Mouse (Mus musculus) heart, adult 18-20 months (tissue): Measurements from ENCODE around the gene Gm20696. TPM values are rescaled to one million over a fixed set of nuclear protein-coding genes. Genes with fewer than 3 reads are reported as not detected.
A peak's percentile ranks its signal among the peaks of the same experiment; 100 is the strongest.

ENCODE experiments used
- DNase-seq, 2 experiments: peaks; one replicate each; pipeline ENCODE4 v3.0.0; 2021 to 2022; ENCODE audit warnings: mixed read lengths in 1 of 2
- total RNA-seq, 2 experiments: library from RNA; stranded (reverse); gene quantifications; 2 replicates each; pipeline ENCODE4 v1.2.3; 2021

Gm20696 gene
- total RNA-seq, 2 experiments from 2014 or later: 0.94 to 2.2 TPM

DNA sequence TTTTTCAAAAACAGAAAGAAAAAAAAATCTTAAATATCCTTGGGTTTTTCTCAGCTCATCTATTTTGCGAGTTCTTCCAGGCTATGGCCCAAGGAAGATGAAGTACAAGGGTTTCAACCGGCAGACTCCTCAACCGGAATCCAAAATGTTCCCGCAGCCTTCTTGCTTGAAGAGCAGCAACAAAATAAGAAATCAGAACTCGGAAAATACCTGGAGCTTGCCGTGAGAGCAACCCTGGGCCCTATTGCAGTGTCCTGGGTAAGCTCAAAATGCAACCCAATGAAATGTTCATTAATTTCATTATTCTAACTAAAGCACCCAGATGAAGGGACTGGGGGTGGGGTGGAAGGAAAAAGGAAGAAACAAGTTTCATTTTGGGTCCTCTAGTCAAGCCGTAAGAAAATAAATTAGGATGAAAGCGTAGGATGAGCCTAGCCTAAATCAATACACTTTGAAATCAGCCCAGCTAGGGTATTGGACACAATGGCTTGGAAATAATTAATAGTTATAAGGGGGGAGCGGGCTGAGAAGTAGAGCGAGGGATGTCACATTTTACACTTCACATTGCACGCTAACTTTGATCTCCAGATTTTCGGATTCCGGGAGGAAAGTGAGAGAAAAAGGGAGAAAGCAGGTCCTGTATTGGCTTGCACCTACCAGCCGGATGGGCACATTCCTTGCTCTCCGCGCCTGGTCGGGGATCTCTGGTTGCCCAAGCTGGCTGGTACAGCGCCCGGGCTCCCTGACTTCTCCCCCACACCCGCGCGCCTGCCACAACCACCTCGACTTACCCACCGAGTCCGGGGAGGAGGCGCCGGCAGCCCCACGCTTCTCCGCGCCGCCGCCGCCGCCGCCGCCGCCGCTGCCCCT is 146.6 kb downstream of the Gm20696 start:
- peak; percentile 47 to 63 for DNase-seq

DNA sequence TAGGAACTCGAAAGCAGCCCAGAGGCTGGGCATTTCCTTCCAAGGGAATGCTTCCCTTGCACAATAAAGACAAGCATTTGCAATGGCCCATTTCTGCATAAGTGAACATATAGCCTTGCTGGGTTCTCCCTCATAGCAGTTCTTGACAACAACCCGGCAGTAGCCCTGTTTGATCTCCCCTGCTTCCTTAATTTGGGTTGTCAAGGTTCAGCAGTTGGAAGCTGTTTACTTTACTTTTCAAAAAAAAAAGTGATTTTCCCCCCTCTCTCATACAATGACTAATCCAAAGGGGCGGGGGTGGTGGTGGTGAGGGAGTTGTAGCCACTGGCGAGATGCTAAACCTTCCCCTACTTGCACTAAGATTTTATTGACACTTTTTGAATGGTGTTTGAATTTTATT is 147.5 kb downstream of the Gm20696 start:
- no peak for DNase-seq

DNA sequence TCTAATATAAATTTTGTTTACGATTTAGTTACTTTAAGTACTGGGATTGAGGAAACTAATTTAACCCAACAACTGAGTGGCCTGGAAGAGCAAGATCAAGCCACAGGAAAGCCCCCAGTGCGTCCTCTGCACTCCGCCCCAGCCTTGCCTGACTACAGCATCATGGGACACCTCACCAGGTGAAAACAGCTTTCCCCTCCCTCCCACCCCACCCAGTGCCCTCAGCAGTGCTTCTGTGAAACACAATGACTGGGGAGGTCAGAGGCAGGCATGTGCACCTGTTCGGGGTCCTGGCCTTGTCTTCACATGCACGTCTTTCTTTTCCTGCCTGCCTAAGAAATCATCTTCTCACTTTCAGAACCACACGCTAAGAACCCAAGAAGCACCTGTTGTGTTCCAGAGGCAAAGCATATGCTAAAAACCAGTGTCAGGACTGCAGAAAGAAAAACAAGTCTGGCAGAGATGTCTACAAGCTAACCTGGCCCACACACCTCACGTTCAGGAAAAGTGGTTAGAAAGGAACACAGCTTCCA is 150.9 kb downstream of the Gm20696 start:
- no peak for DNase-seq

DNA sequence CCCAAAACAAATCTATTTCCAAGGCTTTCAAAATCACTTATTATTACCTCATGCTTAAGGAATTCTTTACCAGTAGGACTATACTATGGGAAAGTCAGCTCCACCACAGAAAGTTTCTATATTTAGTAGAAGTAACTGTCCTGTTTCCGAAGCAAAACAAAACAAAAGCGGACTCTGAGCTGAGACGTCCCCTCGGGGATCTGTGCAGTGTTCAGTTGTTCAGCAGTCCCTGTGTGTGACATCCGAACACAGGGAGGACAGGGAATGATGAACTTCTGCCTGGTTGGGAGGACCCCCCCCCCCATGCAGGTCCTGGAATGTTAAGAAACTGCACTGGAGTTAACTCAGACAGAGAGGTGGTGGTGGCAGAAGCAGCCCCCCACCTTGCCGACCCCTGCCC is 154.7 kb downstream of the Gm20696 start:
- DNase-seq: peak in 1 of 2 experiments; percentile 28

DNA sequence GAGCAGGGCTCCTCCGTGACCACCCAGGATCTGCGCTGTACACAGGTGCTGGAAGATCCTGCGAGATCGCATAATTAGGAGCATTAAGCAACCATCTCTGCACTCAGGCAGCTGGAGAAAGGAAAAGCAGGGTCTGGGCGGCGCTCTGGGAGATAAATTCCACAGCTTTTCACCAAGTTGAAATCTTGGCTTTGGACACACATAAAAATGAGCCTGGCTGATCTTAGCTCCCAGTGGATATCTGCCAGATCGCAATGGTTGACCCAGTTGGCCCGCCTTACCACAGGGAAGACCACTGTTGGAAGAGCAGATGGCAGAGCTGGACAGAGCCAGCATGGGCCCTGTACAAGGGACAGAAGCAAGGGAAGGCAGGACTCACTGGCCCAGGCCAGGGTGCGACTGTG is 157.4 kb downstream of the Gm20696 start:
- DNase-seq: peak; percentile 60 to 65

DNA sequence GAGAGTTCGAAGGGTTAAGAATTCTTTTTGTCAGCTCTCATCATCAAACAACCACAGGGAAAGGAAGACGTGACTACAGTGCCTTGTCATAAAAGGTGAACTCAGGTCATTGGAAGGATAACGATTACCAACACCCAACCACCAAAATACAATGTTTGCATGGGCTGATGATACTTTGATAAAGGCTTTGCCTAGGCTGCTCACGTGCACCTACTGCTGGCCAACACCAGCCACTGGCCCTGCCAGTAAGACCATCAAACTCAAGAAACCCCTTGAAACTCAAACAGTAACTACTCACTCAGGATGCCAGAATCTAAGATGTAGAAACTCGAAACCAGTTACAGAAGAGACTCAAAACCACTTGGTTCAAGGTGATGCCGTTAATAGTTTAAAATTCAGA is 159.8 kb downstream of the Gm20696 start:
- DNase-seq: no peak

DNA sequence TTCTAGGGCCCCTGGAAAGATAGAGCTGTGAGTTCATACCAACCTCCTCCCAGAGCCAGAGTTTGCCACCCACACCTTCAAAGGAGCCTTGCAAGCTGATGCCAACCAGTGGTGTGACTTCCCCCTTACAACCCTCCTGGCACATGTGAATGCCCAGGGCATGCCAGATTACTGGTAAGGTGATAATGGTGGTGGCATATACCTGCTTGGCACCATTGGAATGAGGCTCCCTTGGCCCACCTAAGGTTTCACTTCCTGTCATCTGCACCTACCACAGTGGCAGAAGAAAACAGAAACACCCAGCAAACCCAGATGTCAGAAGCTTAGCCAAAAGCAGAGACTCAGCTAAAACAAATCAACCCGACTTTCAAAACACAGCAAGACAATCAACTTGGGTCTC is 162.9 kb downstream of the Gm20696 start:
- DNase-seq: no peak

DNA sequence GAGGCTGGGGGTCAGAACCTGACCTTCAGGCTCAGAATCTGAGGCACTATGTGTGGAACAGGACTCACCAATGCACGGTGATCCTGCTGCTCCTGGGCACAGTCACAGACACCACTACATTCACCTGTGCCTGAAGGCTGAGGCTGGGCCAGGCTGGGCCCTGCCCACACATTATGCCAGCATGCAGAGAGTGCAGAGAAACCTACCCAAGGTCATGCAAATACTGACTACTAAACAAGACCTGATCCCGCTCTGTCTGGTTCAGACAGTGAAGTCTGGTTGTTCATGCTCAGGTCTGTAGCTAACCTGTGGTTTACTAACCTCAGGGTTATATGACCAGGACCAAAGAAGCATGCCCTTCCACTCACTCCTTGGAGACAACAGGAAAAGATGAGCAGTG is 163.9 kb downstream of the Gm20696 start:
- DNase-seq: no peak

DNA sequence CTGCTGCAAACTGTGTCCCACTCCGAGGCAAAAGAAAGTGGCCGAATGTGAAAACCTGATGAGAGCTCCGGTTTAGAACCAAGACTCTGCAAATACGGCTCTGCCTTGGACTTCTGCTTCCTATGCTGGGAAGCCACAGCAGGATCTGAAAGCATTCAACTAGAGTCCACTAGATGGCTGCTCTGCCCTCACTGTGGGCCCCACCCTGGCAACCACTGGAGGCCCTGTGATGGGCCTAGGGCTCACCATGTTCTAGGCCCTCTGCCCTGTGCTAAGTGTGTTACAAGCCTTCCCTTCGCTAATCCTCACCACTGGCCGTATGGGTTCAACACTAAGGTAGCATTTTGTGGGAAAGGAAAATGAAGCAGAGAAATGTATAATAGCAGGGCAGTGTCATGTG is 164.3 kb downstream of the Gm20696 start:
- no peak for DNase-seq

DNA sequence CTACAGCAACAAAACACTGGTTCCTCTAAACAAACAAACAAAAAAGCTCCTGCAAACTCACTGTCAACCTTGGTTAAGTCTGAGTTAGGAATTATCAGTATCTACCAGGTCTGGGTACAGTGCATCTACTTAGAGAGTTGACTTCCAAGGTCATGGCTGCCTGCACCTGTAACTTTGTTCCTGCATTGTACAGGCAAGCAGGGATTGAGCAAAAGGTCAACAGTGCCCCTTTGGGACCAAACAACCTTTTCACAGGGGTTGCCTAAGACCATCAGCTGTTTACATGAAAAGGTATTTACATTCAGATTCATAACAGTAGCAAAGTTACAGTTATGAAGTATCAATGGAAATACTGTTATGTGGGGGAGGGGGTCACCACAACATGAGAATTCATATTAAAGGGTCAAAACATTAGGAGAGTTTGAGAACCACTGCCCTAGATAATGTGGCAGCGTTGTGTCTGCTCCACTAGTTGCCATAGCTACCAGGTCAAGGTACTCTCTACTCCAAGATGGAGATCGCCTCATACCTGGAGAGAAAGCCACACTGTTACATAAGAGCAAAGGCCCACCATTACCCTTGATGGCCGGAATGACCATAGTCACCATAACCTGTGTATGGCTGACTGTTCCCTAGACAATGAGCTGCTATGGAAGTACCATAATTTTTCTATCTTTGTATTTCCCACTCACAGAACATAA is 165.9 kb downstream of the Gm20696 start:
- no peak for DNase-seq

DNA sequence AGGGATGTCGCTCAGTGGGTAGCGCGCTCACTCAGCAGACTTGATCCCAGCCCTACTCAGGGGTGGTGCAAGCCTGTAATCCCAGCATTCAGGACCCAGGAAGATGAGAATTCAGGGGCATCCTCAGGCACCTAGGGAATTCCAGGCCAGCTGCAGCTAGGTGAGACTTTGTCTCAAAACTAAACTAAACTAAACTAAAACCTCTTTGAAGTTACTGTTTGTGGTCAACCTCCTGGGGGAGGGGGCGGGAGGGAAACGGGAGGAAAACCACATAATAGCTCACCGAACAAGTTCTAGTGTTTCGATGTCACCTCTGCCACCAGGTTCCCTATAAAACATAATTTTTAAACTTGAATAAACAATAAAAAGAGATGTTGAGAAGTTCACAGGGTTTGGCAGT is 168.5 kb downstream of the Gm20696 start:
- DNase-seq: no peak

DNA sequence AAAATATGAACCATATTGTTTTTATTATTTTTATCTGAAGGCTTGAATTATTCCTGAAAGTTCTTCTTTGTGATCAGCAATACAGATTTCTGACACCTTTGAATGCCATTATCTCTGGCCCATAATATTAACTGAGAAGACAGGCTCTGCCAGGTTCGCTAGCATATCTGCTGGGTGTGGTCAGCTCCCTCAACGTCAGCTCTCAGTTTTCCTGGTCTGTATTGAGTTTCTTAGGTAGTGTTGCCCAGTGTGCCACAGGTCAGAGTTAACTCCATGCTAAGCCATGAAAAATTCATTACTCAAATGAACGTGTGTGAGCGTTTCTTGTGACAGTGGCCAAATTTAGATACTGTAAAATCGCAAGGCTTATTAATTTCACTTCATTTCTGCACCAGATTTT is 170.5 kb downstream of the Gm20696 start:
- peak in 1 of 2 experiments; percentile 31 for DNase-seq

DNA sequence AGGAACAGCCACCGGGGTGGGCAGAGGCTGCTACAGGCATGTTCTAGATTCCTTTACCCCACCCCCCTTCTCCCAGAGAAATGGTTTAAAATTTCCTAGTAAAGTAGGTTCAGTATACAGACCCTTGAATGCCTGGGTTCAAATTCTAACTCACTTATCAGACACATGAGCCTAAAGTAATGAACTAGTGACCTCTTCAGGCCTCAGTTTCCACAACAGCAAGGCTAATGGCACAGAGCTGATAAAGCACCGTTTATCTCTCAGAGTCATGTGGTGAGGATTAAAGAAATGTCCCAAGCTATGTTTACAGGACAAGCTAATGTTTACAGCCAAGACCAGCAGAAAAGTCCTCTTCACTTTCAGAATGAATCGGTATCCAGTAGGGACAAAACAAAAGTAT is 173.7 kb downstream of the Gm20696 start:
- no peak for DNase-seq

DNA sequence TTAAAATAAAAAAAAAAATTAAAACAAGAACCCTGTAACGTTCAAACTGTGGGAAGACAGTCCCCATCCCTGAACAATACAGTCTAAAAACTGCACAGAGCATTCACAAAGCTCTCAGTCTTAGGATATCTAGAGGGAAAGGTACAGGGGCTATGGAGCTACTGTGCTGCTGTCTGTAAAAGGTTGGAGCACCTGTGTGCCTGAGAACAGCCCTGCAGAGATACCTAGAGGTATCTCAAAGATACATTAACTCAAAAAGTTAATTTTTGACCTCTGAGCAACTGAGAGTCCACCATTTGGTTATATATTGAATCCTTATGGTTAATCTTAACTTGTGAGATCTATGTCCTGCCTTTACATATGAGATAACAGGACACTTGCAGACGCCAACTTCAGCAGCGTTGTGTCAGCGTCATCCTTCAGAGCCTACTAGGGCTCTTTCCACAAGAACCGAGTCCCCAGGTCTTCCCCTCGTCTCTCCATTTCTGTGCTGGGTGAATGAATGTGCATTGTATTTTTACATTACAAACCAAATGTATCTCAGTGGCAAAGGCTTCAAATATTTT is 174.5 kb downstream of the Gm20696 start:
- DNase-seq: no peak

DNA sequence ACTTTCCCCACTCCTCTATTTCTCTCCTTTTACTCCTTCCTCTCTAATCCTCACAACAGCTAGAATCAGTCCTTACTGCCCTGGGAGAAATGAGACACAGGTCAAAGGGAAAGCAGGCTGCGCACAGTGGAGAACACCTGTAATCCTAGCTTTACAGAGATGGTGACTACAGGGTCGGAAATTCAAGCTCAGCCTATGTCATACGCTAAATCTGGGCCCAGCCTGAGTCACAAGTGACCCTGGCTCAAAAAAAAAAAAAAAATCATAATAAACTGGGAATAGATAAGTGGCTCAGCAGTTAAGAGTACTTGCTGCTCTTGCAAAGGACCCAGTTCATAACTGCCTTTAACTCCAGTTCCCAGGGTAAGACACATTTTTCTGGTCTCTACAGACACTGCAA is 175.5 kb downstream of the Gm20696 start:
- DNase-seq: no peak

DNA sequence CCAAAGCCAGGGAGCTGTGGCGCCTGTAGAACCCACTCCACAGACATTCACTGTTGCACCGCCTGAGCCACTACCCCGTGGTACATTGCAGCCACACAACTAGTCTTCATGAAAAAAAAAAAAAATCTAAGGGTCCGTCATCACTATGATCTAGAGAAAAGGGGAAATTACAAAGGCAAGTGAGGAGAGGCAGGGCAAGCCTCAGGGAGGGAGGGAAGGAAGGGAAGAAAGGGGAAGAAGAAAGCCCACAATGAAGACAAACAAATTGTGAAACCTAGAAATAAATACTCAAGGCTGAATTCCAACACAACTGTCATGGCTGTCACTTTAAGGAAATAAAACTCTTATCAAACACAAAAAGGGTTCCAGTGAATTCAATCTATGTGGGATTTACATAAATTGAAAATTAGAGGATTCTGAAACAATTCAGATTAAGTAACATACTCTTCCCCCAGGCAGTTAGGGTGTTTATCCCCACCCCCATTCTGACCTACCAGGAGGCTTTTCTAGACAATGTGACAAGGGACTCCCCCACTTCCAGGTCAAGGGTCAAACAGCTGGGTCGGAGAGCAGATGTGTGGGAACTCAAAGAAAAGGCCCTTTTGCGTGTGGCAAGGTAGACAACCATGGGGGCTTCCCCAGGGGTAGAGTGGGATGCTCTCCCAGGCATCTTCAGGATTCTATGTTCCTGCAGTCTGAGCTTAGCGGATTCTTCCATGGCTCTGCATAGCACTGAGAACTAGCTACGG is 176.5 kb downstream of the Gm20696 start:
- peak in 1 of 2 experiments; percentile 15 for DNase-seq

DNA sequence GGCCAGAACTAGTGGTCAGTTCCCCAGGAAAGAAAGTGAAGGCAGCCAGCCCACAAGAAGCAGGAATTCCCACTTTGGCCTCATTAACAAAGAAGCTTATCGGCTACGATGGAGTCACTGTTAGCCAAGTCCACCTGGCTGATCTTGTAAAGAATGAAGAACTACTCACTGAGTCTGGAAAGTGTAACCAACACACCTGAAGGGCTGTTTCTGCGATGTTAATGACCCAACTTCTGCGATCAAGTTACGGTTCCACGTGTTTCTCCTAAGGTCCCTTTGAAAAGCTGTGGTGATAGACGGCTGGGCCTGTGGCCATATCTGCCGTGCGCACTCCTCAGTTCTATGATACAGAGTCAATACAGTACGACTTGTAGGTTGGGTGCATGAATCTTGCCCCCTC is 177.2 kb downstream of the Gm20696 start:
- no peak for DNase-seq

DNA sequence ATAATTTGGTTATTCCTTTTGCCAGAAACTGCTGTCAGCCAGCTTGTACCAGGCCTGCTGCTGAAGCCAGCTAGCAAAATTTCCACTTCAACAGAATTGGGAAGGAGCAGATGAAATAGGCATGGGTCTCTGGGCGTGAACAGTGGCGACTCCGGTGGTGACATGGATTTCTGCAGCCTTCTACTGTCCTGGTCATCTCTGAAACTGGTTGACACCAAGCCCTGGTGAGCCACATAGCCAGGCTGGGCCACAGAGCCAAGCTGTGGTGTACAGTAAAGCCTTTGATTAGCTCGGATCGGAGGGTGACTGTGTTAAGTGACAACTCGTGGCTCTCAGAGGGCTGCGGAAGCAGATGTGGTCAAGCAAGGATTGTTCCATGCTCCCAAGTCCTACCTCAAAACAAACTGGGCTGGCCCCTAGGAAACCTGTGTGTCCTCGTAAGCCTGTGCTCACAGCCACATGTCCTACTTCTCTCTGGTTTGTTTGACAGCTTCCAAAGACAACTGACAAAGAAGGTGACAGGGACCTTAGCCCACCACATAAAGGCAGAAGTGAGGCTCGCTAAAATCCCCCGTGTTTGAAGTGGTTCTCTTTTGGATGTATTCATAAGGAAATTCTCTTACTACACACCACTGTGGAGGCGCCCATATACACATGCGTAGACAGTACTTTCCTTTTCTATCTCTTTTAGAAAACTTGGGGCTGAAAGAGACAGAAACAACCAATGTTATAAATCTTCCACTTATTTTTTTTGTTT is 180.5 kb downstream of the Gm20696 start:
- peak; percentile 39 to 42 for DNase-seq

DNA sequence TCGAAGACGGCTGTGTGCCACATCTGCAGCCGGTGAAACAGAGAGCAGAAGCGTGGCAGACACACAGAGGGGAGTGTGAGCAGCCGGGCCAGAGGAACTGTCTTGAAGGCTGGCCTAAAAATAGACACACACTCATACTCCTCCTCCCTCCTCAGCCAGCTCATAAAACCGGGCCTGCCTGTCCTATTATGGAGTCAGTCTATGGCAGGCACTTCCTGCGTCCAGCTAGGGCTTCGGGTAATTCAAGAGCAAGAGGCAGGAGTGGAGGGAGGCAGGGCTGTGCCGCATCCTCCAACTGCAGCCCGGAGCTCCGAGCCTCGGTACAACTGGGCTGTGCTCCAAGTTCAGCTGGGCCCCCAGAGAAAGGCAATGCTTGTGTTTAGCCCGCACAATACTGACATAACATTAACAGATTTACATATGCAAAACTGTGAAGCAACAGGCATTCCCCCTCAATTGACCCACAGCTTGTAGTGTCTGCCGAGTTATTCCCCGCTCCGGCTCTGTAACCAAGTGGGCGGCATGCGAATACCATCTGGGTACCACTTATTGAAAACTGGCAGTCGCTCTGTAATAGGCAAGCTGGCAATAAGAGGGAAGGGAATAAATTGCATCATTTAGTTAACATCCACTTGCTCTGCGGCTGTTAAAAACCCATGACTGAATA is 181.2 kb downstream of the Gm20696 start:
- peak; percentile 80 to 90 for DNase-seq

DNA sequence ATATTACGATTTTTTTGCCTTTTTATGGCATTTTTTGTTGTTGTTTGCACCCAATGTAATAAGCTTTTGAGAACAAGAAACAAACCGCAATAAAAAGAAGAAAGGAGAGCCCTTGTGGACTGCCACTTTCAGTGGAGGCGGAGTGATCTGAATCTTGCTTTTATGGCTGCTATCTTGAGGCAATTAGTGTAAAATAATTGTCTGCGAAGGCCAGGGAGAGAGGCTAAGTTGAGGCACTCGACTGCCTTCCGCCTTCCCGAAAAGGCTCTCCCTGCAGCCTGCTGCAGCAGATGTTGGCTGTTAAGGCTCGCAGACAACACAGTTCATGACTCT is 181.7 kb downstream of the Gm20696 start:
- DNase-seq: no peak

DNA sequence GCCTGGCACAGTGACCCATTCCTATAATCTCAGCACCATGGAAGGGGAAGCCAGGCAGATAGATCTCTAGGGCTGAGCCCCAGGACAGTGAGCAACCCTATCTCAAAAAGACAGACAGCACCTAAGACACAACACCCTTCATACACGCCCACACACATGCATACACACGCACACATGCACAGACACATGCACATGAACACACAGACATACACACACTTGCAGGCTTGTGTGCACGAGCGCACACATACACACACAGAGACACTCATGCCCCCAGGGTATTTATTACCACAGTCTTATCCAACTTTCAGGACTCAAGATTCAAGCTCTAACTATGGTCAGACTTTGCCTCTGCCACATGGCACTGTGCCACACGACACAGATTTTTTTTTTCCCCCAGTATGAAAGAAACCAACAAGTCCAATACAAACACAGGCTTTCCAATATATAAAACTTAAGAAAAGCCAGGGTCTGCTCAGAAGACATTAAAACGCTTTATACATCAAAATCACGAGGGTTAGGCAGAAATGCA is 182.3 kb downstream of the Gm20696 start:
- no peak for DNase-seq
